Mouse (Mus musculus): Measurements from ENCODE around the gene Foxl2.

GRCm38 (mm10) chr9:98955103-98955715, at the start of gene Foxl2:
- TF ChIP-seq CTCF (IDR thresholded peaks at IDR 0.05; ENCODE audit: insufficient read depth, low read length) (no peak), POLR2A (IDR thresholded peaks at IDR 0.05; ENCODE audit: borderline replicate concordance, extremely low read depth, low read depth, low read length) (no peak)
